Mouse (Mus musculus) forebrain, postnatal 0 days (tissue): ENCODE measurements around the gene Rnf180. TPM values are rescaled to one million over a fixed set of nuclear protein-coding genes. Genes with fewer than 3 reads are reported as not detected.

Source experiments
- ATAC-seq: fragments of 200-750 bp; cut with Nextera tagmentation; 2 replicates; pipeline ENCODE4 v1.8.0; 2017; ENCODE audit warnings: mild to moderate bottlenecking, moderate library complexity
- DNase-seq: peaks from one replicate; pipeline ENCODE4 v3.0.0-alpha.2; 2015
- H3K27ac ChIP-seq: fragments of 300-500 bp; sonication (generic); 2 replicates; pipeline ENCODE4 v1.5.1; 2014; ENCODE audit warnings: low read depth, mild to moderate bottlenecking, antibody characterized with exemption, low read length, moderate library complexity, mixed read lengths
- H3K27me3 ChIP-seq: fragments of 300-500 bp; sonication (generic); 2 replicates; pipeline ENCODE4 v1.6.1; 2014; ENCODE audit warnings: mild to moderate bottlenecking, low read length, mixed read lengths; ENCODE audit not compliant: insufficient read depth
- H3K36me3 ChIP-seq: fragments of 300-500 bp; sonication (generic); 2 replicates; pipeline ENCODE4 v1.6.1; 2014; ENCODE audit warnings: mild to moderate bottlenecking, moderate library complexity; ENCODE audit not compliant: insufficient read depth
- H3K4me1 ChIP-seq: fragments of 300-500 bp; sonication (generic); 2 replicates; pipeline ENCODE4 v1.6.1; 2014; ENCODE audit warnings: antibody characterized with exemption; ENCODE audit not compliant: insufficient read depth
- H3K4me2 ChIP-seq: fragments of 300-500 bp; sonication (generic); 2 replicates; pipeline ENCODE4 v1.6.1; 2014; ENCODE audit warnings: low read depth, mild to moderate bottlenecking, moderate library complexity
- H3K4me3 ChIP-seq: fragments of 300-500 bp; sonication (generic); 2 replicates; pipeline ENCODE4 v1.5.1; 2014; ENCODE audit warnings: low read depth, low read length, mixed read lengths
- H3K9ac ChIP-seq: fragments of 300-500 bp; sonication (generic); 2 replicates; pipeline ENCODE4 v1.6.1; 2014; ENCODE audit warnings: mild to moderate bottlenecking
- H3K9me3 ChIP-seq: fragments of 300-500 bp; sonication (generic); 2 replicates; pipeline ENCODE4 v1.6.1; 2016; ENCODE audit warnings: low read length
- CTCF ChIP-seq: sonication (generic); IDR thresholded peaks from 2 replicates; pipeline ENCODE4 v1.5.1; 2016; ENCODE audit warnings: antibody characterized with exemption, control low read depth, low read depth
- WGBS: fragments of 180-500 bp; shearing (Covaris S2); extraction: QIAGEN DNeasy Blood & Tissue Kit; methylation state at CpG from one replicate; pipeline ENCODE4 v1.1.7; 2014; 5-methylcytosine and 5-hydroxymethylcytosine counted together
- polyA plus RNA-seq: library from polyadenylated mRNA; unstranded; fragments of >200 nt; fragmentation: Nextera tagmentation; extraction: Ambion mirVana; gene quantifications from 2 replicates; pipeline ENCODE4 v1.2.1, GENCODE M21; 2015
- total RNA-seq: library from RNA; depleted of rRNA; stranded (reverse); fragments of >200 nt; gene quantifications from 2 replicates; pipeline ENCODE4 v1.2.3, GENCODE M21; 2014

The Rnf180 gene
- total and polyA plus RNA-seq, 2 experiments from 2014 or later, result 45.7 to 49.3 TPM

DNA sequence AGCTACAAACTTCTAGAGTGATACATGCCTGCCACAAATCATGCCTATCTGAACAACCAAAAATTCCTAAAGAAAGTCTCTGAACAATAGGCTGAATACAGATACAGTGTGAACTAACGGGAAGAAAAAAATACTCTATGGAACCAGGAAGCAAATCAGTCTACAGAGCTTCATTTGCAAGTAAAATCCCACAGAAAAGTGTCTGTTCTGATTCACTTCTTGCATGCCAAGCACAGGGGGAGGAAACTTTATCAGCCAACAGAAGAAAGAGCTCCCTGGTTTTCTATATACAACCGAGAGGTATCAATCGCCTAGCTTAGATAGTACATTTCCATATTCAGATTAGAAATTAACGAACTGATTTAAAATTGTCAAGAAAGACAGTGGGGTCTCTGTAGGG, 43.8 kb downstream of the Rnf180 start:
- H3K4me3 ChIP-seq, result no peak overlapping the region
- ATAC-seq, result peak; percentile 52
- peak overlapping the region; percentile 80 for H3K27ac ChIP-seq
- no peaks in the 10 kb centered on the region; the same call in 1 of the 2 replicates for H3K36me3 ChIP-seq
- H3K27me3 ChIP-seq, result no peaks in the 10 kb centered on the region
- H3K4me2 ChIP-seq, result peak overlapping the region; percentile 39
- H3K9me3 ChIP-seq, result no peaks in the 10 kb centered on the region
- H3K9ac ChIP-seq, result peak overlapping the region; percentile 44; the same call in 1 of the 2 replicates
- H3K4me1 ChIP-seq, result peaks cover 13% of the 10 kb centered on the region; the same call in 1 of the 2 replicates
- no peak for TF ChIP-seq CTCF
- DNase-seq, result peak; percentile 47
- WGBS, result 18% methylated on average over 4 of the region's 4 CpGs

DNA sequence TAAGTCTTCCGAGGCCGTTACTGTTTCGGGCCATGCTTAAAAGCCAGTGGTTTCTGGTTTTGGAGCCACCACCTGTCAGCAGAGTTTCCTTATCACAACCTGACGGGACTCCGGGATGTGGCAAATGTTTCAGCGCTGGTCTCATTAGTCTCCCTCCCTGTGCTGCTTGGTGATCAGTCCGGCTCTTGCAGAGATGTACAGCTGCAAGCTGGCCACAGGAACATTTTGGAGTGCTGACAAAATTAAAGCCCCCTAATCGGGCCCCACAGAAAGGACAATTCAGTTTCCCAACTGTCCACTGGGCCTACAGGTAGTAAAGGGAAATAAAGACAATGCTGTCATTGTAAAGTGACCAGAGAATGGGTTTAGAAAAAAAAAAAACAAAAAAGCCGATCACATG, 44.4 kb downstream of the Rnf180 start:
- WGBS, result 18% methylated on average over 9 of the region's 9 CpGs
- Histone ChIP-seq H3K27ac (peak overlapping the region; percentile 80), H3K9me3 (no peaks in the 10 kb centered on the region), H3K4me1 (peaks cover 13% of the 10 kb centered on the region; the same call in 1 of the 2 replicates), H3K36me3 (no peaks in the 10 kb centered on the region; the same call in 1 of the 2 replicates), H3K4me3 (peak overlapping the region; percentile 22), H3K9ac (peak overlapping the region; percentile 44), H3K4me2 (peak overlapping the region; percentile 39), H3K27me3 (no peaks in the 10 kb centered on the region)
- no peak for TF ChIP-seq CTCF
- DNase-seq (peak; percentile 41), ATAC-seq (peak; percentile 49)

DNA sequence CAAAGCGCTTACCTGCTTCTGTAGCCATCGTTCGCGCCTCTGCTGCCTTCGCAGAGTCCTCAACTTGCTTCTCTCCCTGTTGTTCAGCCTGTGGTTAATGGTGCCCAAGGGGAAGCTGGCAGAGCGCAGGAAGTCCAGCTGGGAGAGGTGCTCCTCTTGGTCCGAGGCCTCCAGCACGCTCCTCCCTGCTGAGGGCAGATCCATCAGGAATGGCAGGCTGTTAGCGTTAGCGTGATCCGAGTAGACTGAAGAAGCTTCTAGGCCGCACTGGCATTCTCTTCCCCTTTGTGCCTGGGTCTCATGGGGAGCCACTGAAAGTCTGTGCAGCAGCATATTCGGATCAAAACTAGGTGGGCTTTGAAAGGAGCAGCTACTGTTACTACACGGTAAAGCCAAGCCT, 45.0 kb downstream of the Rnf180 start:
- WGBS, result 47% methylated on average over 14 of the region's 14 CpGs
- TF ChIP-seq CTCF, result no peak
- no peaks in the 10 kb centered on the region for H3K27me3 ChIP-seq
- H3K36me3 ChIP-seq, result no peaks in the 10 kb centered on the region; the same call in 1 of the 2 replicates
- peak overlapping the region; percentile 44 for H3K9ac ChIP-seq
- DNase-seq, result peak; percentile 59
- no peaks in the 10 kb centered on the region for H3K9me3 ChIP-seq
- H3K4me3 ChIP-seq, result peak overlapping the region; percentile 22; the same call in 1 of the 2 replicates
- H3K27ac ChIP-seq, result peak overlapping the region; percentile 80
- peaks cover 13% of the 10 kb centered on the region; the same call in 1 of the 2 replicates for H3K4me1 ChIP-seq
- H3K4me2 ChIP-seq, result peak overlapping the region; percentile 39
- peak; percentile 46 for ATAC-seq

DNA sequence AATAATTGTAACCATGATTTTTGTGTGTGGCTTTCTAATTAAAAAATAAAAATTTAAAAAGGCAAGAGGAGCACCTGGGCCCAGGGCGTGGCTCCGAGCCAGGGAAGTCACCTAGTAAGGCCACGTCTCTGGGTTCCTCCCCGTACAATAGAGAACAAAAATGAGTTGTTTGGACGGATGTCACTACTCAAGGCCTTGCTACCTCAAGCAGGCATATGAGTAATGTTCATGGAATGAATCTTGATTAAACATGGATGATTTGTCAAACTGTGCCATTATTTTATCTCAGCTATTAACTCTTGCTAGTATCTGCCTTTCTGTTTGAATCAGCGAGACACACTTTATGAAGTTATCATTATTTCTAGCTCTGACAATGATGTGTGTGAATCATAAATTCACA, 46.9 kb downstream of the Rnf180 start:
- no peak overlapping the region for H3K27ac ChIP-seq
- H3K27me3 ChIP-seq, result no peaks in the 10 kb centered on the region
- TF ChIP-seq CTCF, result no peak
- peak overlapping the region; percentile 17; the same call in 1 of the 2 replicates for H3K4me3 ChIP-seq
- peaks cover 13% of the 10 kb centered on the region; the same call in 1 of the 2 replicates for H3K4me1 ChIP-seq
- peak overlapping the region; percentile 39 for H3K4me2 ChIP-seq
- DNase-seq, result no peak
- H3K9me3 ChIP-seq, result no peaks in the 10 kb centered on the region
- WGBS, result 69% methylated on average over 6 of the region's 6 CpGs
- H3K36me3 ChIP-seq, result peaks cover 3% of the 10 kb centered on the region; the same call in 1 of the 2 replicates
- ATAC-seq, result no peak; the same call in 1 of the 2 replicates
- no peak overlapping the region for H3K9ac ChIP-seq

DNA sequence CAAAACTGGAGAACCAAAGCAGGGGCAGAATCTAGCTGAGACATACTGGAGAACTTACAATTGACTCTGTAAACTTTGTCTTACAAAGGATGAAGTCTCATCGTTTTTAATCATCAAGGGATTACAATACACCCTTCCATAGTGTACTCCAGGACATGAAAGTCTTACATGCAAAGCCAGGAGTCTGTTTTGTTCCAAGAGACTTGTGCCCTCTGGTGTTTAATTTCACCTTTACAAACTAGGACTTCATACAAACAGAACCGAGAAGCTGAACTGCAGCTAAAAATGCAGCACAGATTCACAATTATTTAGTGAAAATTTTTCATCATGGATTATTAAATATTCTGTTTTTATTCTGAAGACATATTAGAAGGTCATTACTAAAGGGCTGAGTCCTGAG, 53.8 kb downstream of the Rnf180 start:
- Histone ChIP-seq H3K4me3 (no peak overlapping the region), H3K4me1 (no peaks in the 10 kb centered on the region), H3K9me3 (no peaks in the 10 kb centered on the region), H3K27me3 (no peaks in the 10 kb centered on the region), H3K4me2 (no peak overlapping the region), H3K9ac (no peak overlapping the region), H3K36me3 (0 out of 2 replicates have a peak, but pooled peaks cover 5% of the 10 kb centered on the region), H3K27ac (no peak overlapping the region)
- WGBS, result 63% methylated on average over 2 of the region's 2 CpGs
- 0 out of 2 replicates have a peak, but pooled peaks have one; percentile 8 for TF ChIP-seq CTCF
- ATAC-seq (no peak), DNase-seq (no peak)

DNA sequence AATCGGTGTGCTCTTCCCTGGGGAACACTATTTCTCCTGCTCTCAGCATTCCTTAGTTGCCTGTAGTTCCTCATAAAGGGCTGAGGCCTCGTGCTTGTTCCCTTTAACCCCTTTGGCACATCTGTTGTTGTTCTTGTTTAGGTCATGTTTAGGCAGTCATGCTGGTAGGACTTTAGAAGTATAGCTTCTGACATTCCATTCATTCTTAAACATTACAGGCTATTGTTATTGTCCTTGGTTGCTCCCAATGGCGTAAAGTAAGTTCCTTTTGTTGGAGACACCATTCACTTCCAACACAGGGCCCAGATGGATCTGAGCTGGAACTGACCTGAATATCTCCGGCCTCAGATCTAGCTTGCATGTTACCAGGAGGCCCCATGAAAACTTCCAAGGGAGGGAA, 67.5 kb downstream of the Rnf180 start:
- no peak overlapping the region for H3K9ac ChIP-seq
- H3K4me1 ChIP-seq, result no peaks in the 10 kb centered on the region
- H3K27ac ChIP-seq, result no peak overlapping the region
- no peaks in the 10 kb centered on the region for H3K36me3 ChIP-seq
- no peak overlapping the region for H3K4me2 ChIP-seq
- no peak for DNase-seq
- H3K4me3 ChIP-seq, result no peak overlapping the region
- H3K9me3 ChIP-seq, result no peaks in the 10 kb centered on the region
- no peaks in the 10 kb centered on the region for H3K27me3 ChIP-seq
- WGBS, result 70% methylated on average over 4 of the region's 4 CpGs
- no peak for TF ChIP-seq CTCF
- ATAC-seq, result no peak

DNA sequence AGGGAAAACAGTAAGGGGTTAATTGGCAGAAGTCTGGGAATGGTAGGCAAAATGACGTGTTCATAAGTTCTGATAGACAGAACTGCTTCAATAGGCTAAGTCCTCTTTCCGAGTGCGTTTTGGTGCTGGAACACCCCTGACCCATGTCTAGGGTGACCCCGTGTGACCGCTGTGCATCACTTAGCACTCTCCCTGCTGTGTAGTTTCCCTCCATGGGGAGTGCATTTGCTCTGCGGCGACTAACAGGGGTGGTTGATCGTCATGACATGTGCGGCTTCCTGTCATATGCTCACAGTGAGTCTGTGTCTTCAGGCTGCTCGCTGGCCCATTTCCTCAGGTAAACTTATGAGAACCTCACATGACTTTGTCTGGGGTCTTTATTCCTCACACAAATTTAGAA, 70.6 kb downstream of the Rnf180 start:
- DNase-seq (no peak), ATAC-seq (peak; percentile 14; the same call in 1 of the 2 replicates)
- Histone ChIP-seq H3K4me3 (no peak overlapping the region), H3K9ac (no peak overlapping the region), H3K27me3 (no peaks in the 10 kb centered on the region), H3K4me2 (no peak overlapping the region), H3K4me1 (no peaks in the 10 kb centered on the region), H3K9me3 (no peaks in the 10 kb centered on the region), H3K27ac (no peak overlapping the region), H3K36me3 (no peaks in the 10 kb centered on the region)
- TF ChIP-seq CTCF, result no peak
- WGBS, result 60% methylated on average over 10 of the region's 10 CpGs
